Mouse (Mus musculus): ENCODE measurements around the gene Pias4. TPM values are rescaled to one million over a fixed set of nuclear protein-coding genes. Genes with fewer than 3 reads are reported as not detected.

Pias4 gene
- total RNA-seq, 1 experiment from 2014 or later = 40.5 TPM

DNA sequence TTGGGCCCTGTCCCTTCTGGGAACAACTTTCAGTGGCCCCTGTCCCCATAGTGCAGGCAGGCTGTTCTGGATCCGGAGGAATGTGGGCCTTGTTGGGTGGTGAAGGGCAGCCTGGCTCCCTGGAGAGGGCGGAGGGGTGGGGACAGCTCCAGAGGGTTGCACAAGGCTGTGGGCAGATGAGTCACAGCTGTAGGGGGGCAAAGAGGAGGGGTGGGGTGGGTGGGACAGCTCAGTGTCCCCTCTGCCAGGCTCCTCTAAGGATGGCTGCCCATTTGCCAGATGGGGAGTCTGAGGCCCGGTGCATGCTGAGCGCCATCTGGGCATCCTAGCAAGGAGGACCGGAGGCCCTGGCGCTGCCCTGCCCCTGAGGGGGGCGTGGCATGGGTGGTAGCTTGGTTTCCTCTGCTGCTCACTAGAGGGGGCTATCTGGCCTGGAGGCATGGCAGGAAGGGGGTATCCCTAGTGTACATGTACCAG, 24.5 kb downstream of the Pias4 start:
- ATAC-seq (ENCODE audit: extremely low read depth, insufficient number of reproducible peaks, low FRiP score, poor library complexity, severe bottlenecking) = no peak

DNA sequence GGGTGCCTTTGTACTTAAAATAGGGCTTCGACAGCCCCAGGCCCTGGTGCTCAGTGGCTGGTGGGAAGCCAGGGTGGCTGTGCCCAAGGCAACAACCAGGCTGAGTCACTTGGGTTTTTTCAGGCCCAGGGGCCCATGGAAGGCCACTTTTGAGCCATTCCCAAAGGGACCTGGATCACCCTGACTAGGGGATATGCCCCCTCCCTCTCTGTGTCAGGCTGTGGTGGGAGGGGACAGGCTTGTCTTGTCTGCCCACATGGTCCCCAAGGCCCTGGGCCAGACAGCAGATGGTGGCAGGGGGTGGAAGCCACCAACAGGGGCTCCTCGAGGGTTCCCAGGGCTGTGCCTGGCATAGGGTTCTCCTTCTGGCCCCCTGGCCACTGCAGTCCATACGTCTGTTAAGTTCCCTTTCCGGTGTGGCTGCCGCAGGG, 25.2 kb downstream of the Pias4 start:
- no peak for ATAC-seq (ENCODE audit: extremely low read depth, insufficient number of reproducible peaks, low FRiP score, poor library complexity, severe bottlenecking)

DNA sequence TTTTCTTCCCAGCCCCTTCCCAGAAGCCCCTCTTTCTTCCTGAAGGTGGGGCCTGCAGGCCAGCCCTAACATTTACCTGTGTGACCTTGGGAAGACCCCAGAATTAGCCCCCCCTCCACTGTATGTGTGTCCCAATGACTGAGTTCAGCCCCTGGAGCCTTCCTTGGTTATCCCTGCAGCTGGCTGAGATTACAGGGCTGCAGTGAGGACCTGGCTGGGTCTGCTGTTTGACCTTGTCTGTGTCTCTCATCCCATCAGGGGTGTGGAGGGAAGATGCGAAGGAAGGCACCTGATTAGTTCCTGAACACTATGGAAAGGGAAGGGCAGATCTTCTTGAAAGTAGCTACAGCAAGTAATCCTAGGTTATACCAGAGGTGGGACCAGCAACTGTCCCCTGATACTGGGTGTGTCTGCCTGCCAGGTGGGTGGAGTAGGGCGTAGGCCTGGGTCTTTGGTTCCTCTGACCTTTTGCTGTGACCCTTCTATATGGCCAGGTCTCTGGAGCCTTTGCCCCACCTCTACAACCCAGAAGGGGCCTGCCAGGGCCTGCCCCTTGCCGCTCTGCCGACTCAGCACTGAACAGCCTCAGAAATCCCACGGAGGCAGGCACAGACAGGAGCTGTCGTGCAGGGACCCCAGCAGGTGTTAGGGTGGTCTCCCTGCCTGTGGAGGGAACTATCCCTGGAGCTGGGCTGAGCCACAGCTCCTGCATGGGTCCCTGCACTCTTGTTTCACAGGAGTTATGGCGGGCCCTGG, 26.1 kb downstream of the Pias4 start:
- no peak for ATAC-seq (ENCODE audit: extremely low read depth, insufficient number of reproducible peaks, low FRiP score, poor library complexity, severe bottlenecking)

DNA sequence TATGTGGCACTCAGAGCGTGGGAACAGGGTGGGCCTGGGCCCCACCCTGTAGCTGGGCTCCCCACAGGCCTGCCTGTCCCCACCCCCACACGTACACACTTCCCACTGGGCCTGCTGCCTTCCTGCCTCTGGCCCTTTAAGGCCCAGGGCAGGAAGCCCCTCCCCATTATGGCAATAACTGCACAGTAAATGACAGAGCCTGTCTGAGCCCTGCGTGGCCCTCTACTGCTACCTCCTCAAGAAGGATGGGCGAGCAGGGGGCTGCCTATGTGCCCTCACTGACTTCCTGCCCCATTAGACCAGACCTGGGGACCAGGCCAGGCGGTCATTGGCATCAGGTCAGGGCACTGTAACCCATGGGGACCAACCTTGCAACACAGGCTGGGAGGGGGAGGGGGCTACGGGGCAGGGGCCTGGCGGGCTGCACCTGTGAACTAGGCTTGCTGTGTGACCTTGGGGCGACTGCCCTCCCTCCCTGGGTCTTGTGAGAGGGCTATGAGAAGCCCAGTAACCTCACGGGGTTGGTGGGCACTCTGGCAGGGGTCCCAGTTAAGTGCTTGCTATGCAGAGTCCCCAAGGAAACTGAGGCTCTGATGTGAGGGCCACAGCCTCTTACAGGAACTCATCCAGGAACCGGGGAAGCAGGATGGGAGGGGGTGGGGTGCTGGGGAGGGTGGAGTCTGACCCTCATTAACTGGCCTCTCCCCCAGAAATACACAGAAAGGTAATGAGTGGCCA, 26.8 kb downstream of the Pias4 start:
- ATAC-seq (ENCODE audit: extremely low read depth, insufficient number of reproducible peaks, low FRiP score, poor library complexity, severe bottlenecking) = no peak

DNA sequence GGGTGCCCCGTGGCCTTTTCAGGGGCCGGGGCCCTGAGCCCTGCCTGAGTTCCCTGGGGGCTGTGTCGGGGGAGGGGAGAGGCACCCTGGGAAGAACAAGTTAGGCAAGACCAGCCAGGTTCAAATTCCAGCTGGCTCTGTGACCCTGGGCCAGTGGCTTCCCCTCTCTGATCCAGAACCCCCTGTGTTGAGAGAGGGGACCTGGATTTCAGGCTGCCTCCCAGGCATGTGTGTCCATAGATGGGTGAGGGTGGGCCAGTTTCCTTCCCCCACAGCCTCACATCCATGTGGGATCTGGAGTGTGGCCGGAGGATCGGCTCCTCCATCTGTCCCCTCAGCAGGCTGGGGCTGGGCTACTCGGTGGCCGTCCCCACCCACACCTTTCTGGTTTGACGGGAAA, 27.7 kb downstream of the Pias4 start:
- ATAC-seq (ENCODE audit: extremely low read depth, insufficient number of reproducible peaks, low FRiP score, poor library complexity, severe bottlenecking) = no peak

DNA sequence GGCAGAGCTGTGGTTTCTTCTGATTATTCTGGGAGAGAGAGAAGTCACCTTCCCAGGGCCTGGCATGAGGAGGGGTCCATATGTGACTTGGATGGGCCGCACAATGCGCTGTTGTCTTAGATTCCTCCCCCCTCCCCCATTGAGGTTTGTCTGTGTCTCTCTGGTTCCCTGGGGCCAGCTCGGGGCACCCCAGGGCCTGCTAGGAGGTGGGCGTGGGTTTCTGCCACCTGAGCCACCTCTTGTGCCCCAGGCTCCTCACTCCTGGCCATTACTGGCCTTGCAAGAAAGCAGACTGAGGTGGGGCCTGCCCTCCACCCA, 28.2 kb downstream of the Pias4 start:
- ATAC-seq (ENCODE audit: extremely low read depth, insufficient number of reproducible peaks, low FRiP score, poor library complexity, severe bottlenecking) = no peak

DNA sequence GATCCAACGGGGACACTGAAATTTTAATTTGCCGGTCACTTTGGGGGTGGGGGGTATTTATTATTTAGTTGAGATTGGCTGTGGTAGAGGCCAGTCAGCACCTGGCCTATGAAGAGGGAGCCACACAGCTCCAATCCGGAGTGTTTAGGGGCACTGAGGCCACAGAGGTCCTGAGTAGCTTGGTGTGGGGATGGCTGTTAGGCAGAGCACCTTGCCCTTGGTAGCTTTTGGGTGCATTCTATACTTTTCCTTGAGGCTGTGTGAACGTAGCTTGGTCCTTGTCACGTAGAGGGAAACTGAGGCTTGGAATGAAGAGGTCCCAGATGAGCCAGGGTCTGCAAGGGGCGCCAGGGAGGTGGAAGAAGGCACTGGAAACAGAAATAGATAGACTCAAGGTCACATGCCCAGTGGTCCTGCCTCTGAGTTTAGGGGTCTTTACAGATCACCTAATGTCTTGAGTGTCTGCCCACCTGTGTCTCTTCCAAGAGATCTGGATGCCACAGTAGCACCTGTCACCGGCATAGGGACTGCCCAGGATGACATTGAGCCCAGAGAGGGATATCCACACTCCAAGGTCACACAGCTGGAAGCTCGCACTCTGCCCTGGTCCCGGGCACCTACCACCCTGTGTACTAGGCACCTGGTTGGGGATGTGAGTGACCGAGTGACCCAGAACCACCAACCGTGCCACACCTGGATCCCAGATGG, 28.7 kb downstream of the Pias4 start:
- ATAC-seq (ENCODE audit: extremely low read depth, insufficient number of reproducible peaks, low FRiP score, poor library complexity, severe bottlenecking) = no peak

DNA sequence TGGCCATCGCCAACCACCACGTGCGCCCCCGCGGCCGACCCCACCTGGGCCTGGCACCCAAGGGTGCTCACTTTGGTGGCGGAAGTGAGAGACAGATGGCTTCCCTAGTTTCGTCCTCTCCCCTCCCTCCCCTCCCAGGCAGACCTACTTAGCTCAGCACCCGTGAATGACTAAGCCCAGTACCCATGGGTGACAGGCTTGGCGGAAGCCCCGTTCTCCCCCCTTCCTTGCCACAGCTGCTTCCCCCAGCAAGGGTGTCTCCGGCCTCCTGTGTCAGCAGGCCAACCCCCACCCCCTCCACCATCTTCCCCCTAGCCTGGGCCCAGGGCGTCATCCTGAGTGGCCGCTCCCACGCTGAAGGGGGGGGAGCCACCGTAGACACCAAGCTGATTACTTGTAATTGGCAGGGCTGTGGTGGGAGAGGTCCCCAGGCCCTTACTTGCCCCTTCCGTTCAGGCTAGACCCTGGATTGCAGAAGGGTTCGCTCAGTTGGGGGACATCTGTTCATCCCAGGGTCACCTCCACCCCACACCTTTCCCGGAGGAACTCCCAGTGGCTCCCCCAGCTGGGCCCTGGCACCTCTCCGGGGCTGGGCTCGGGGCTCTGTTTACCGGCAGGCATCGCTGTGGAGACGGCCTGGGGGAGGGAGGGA, 29.5 kb downstream of the Pias4 start:
- ATAC-seq (ENCODE audit: extremely low read depth, insufficient number of reproducible peaks, low FRiP score, poor library complexity, severe bottlenecking) = peak; percentile 25

DNA sequence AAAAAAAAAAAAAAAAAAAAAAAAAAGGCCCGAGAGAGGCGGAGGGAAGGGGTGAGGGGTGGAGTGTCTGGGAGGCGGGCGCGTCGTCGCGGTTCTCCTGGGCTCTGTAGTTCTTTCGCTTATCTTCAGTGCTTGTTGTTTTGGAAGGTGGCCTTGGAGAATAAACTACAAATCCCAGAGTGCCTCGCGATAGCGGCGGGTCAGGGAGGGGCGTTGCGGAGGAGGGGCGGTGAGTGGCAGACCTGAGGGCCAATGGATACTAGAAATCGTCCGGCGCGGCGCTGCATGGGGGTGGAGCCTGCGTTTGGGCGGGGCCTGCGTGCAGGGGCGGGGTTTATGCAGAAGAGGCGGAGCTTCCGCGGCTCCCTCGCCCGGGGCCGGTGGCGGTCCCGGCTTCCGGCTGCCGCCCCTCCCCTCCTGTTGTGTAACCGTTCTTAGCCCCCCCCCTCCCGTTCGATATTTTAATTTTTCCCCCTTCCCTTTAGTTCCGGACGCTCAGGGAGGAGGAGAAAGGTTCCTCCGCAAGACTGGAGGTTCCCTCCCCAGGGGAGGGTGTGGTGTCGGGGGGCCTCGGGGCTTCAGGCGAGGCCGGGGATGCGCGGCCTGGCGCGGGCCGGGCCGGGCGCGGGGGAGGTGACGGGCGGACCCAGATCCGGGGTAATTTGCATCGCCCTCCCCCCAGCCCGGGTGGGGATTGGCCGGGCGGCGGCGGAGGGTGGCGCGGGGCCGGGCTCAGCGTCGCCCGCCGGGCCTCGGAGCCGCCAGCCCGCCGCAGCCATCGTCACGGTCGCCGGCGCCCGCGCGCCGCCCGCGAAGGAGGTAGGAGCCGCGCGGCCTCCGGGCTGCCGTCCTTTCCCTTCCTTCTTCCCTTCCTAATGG, 30.2 kb downstream of the Pias4 start:
- ATAC-seq (ENCODE audit: extremely low read depth, insufficient number of reproducible peaks, low FRiP score, poor library complexity, severe bottlenecking) = peak; percentile 82

DNA sequence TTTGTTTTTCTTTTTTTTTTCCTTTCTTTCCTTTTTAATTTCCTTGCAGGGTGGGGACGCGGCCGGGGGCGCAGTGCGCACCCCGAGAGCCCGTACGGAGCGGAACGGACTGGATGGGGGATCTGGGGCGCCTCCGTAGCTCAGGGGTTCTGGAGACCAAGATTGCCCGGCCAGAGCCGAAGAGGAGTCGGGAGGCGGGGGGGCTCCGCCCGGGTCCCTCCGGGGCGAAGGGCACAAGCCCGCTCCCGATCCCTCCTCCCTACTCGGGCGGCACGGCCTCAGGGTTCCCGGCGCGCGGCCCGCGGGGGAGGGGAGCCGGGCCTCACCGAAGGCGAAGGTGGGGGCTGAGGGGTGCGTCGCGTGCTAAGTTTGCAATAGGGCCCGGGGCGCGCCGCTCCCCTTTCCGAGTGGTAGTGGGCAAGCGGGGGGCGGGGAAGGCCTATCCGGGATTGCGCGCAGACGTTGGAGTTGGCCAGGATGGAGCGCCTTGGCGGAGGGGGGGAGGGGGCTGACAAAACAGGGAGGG, 31.0 kb downstream of the Pias4 start:
- ATAC-seq (ENCODE audit: extremely low read depth, insufficient number of reproducible peaks, low FRiP score, poor library complexity, severe bottlenecking) = no peak

DNA sequence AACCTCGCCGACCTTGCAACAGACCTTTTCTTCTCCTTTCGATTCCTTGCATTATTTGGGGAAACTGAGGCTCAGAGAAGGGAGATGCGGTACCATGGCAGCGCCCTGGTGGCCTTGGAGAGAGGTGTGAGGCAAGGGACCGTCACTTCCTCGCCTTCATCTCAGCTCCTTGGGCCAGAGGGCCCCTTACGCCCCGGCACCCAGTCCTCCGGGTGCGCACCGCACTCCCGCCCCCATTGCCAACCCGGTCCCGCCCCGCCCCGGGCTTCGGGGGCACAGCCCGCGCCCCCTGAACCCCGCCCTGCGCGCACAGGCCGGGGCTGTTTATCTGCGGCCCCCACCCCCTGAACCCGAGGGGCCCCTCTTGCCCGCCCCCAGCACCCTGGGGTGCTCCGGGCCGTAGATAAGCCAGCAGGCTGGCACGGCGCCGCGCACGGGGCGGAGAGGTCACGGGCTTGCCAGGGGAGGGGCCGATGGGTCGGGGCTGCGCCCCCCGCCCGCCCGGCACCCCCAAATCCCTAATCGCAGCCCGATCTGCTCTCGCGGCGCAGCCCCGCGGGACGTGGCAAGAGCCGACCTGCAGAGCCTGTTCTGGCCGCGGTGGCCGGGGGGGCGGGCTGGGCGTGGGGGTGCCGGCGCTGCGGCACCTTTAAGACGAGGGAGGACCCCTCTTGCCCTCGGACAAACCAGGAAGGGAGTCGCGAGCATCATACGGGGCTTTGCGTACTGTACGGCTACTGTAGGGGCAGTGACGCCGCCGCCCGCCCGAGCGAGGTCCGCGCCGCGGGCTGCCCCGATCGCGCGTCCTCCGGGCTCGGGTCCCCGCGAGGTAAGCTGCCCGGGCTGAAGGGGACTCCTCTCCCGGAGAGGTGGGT, 31.7 kb downstream of the Pias4 start:
- ATAC-seq (ENCODE audit: extremely low read depth, insufficient number of reproducible peaks, low FRiP score, poor library complexity, severe bottlenecking) = peak; percentile 4; the same call in 1 of the 2 replicates

DNA sequence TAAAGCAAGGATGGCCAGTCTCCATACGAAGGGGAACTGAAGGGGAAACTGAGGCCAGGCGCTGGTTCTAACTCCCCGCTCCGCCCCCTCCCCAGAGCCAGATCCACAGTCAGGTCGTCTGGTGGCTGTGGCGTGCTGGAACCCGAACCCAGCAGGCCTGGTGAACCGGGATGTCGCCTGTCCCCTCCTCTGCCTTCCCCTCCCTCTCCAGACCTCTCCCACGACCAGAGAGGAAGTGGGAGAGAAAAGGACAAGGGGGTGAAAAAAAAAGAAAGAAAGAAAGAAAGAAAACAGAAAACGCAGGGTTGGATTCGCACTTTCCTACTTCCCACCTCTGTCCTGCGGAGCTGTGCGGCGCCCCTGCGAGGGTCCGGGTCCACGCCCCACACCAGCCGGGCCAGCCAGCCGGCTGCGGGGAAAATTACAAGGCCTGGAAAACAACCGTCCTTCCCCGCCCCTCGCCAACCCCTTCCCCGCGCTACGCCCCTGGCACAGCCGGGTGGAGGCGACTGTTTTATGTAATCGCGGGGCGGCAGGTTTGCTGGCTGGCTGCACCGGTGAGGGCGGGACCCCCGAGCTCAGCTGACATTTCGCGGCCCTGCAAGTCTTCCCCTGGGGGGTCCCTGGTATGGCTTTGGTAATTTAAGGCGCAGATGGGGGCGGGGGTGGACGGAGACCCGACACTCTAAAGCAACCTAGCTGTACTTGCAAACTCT, 32.6 kb downstream of the Pias4 start, which contains the start of gene Zbtb7a:
TSS of gene Zbtb7a (plus strand) at position 255 of the 716 bp plus-strand sequence.
- no peak for ATAC-seq (ENCODE audit: extremely low read depth, insufficient number of reproducible peaks, low FRiP score, poor library complexity, severe bottlenecking)

DNA sequence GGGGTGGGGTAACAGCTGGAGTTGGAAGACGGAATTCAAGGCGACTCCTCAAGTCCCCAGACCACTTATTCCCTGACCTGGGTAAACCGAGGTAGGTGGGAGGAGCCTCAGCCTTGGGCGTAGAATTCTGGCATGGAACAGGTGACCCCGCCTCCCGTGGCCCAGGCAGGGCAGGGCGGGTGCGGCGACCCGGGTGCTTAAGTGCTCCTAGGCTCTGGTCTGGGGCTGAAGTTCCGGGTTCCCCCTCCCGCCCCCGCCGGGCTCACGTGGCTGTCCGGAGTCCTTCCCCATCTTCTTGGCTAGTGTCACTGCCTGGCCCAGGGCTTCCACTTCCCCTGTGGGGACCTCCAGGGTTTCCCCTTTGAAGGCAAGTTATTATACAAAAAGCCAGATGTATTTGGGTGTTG, 33.5 kb downstream of the Pias4 start:
- ATAC-seq (ENCODE audit: extremely low read depth, insufficient number of reproducible peaks, low FRiP score, poor library complexity, severe bottlenecking) = peak; percentile 47

DNA sequence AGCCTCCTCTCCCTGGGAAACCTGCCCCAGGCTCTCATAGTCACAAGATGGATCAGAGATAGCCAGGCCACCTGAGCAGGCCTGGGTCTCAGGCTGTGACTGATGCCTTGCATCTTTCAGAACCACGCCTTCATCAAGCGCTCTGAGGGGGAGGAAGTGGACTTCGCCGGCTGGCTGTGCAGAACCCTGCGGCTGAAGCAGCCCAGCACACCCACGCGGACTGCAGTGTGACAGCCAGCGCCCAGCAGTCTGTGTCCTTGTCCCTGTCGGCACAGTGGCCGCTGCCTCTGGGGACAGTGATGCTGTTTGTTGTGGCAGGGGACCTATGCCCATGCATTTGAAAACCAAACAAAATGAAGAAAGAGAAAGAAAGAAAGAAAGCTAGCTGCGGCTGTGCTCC, 44.2 kb downstream of the Pias4 start:
- ATAC-seq (ENCODE audit: extremely low read depth, insufficient number of reproducible peaks, low FRiP score, poor library complexity, severe bottlenecking) = no peak

DNA sequence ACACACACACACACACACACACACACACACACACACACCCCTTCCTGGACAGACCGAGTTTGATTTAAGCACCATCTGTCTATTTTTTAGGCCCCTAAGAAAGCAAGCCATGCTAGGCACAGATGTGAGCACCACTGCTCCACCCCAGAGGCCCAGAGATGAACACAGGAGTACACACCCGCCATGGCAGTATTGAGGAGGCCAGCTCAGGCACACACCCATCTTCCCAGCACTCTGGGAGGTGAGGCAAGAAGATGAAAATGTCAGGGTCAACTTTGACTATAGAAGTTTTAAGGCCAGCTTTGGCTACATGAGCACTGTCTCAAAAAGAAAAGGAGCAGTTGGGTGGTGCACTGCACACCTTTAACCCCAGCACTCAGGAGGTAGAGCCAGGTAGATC, 44.8 kb downstream of the Pias4 start:
- no peak for ATAC-seq (ENCODE audit: extremely low read depth, insufficient number of reproducible peaks, low FRiP score, poor library complexity, severe bottlenecking)

DNA sequence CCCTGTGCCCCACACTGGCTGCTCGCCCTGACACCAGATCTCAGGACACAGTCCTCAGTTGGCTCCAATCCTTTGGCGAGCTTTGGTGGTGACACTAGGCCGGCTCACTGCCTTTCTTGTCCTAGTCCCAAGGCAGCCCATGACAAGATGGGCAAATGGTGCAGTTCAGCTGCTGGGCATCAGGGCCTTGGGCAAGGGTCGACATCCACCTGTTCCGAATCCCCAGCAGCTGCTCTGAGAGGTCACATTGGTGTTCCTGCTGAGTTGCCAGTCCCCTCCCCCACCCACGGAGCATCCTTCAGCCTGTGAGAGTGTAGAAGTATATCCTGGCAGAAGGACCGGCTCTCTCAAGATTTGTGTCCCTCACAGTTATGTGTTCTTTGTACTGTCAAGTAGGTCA, 47.1 kb downstream of the Pias4 start:
- no peak for ATAC-seq (ENCODE audit: extremely low read depth, insufficient number of reproducible peaks, low FRiP score, poor library complexity, severe bottlenecking)

DNA sequence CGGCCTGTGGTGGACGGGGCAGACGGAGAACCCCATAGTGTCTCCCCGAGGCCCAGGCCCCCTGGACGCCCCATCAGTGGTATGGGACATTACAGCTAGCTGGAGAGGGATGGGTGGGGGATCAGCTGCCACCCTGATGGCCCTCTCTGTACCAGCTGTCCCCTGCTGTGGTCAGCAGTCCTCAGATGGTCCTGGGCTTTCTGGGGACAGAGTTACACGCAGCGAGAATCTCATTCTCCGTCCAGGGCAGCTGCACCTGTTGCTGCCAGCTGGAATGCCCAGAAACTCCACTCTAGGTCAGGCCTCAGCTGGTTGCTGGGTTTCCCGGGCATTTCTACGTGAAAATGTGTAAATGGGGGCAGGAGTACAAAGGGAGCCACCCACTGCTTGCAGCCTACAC, 48.1 kb downstream of the Pias4 start:
- no peak for ATAC-seq (ENCODE audit: extremely low read depth, insufficient number of reproducible peaks, low FRiP score, poor library complexity, severe bottlenecking)

Measured in neutrophil, adult 5-6 weeks (primary cell).